Mouse (Mus musculus) MEL-GATA-1-ER (cell line): Measurements from ENCODE around the gene Ncoa5.
A peak's percentile ranks its signal among the peaks of the same experiment; 100 is the strongest.

ENCODE experiments used
- DNase-seq: peaks from one replicate; pipeline ENCODE4 v3.0.0-alpha.2; 2012; ENCODE audit warnings: low read depth; ENCODE audit errors: extremely low read depth

Gene Ncoa5

GRCm38 (mm10) chr2:164960716-164961441 lies 73.8 kb downstream of the Ncoa5 start, which contains the start of gene Slc12a5:
TSS of gene Slc12a5 (plus strand) at chr2:164960802.
- no peak for DNase-seq

GRCm38 (mm10) chr2:164957548-164958315 lies 76.9 kb downstream of the Ncoa5 start:
- no peak for DNase-seq

DNA sequence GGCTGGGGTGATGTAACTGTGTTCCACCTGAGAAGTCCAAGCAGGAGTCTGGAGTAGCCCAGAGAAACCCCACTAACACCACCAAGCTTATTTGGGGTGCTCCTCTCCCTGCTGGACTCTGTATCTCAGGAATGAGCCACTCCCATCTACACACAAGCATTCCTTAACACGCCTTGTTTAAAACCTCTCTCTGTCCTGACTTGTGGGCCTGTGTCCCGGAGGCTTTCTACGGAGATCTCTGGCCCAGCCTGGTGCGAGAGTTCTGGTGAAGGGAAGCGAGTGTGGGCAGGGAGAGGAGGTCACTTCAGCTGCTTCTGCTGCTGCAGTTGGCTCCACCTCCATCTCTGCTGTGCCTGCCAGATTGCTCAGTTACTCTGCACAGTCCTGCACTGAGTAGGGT lies 78.5 kb downstream of the Ncoa5 start:
- no peak for DNase-seq

DNA sequence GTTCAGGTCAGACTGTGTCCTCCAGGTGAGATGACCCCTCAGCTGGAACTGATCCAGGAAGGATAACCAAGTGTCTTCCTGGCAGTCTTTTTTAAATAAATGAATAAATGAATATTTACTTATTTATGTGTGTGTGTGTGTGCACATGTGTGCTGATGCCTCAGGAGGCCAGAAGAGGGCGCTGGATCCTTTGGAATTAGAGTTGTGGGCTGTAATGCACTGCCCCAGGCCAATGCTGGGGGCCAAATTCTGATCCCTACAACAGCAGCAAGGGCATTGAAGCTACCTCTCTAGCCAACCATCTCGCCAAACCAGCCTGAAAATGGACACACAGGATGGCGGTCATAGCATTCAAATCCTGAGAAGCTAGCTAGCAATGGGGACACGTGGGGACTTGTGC lies 78.9 kb downstream of the Ncoa5 start:
- no peak for DNase-seq

DNA sequence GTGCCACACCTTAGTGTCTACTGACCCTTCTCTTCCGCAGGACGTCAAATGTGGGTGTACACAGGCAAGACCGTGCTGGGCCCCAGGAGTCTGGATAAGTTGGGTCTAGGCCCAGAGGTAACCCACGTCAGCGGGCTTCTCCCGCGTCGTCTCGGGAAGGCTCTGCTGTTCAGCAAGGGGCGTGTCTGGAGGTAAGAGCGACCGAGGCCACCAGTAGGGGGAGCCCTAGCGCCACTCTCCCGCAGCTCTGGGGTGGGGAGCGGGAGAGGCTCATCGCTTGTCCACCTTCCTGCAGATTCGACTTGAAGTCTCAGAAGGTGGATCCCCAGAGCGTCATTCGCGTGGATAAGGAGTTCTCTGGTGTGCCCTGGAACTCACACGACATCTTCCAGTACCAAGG lies 81.4 kb downstream of the Ncoa5 start:
- peak; percentile 42 for DNase-seq

DNA sequence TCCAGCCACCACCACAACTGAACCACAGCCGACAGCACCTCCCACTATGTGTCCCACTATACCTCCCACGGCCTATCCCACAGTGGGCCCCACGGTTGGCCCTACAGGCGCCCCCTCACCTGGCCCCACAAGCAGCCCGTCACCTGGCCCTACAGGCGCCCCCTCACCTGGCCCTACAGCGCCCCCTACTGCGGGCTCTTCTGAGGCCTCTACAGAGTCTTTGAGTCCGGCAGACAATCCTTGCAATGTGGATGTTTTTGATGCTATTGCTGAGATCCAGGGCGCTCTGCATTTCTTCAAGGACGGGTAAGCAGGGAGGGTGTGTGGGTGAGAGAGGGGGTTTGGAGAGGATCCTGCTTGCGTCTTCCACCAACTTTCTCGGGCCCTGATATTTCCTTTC lies 82.2 kb downstream of the Ncoa5 start:
- no peak for DNase-seq

GRCm38 (mm10) chr2:164951745-164952144 lies 82.9 kb downstream of the Ncoa5 start:
- no peak for DNase-seq

GRCm38 (mm10) chr2:164950501-164950900 lies 84.2 kb downstream of the Ncoa5 start:
- DNase-seq, result no peak
